Mouse (Mus musculus) myocyte (in vitro differentiated cells): ENCODE measurements around the gene Phka2. TPM values are rescaled to one million over a fixed set of nuclear protein-coding genes. Genes with fewer than 3 reads are reported as not detected.

Experiments used
- H3K27me3 ChIP-seq: one replicate; pipeline ENCODE4 v1.6.1; 2011; ENCODE audit not compliant: control insufficient read depth, insufficient read depth, insufficient read length
- H3K36me3 ChIP-seq: one replicate; pipeline ENCODE4 v1.6.1; 2011; ENCODE audit not compliant: control insufficient read depth, insufficient read depth
- H3K4me2 ChIP-seq: one replicate; pipeline ENCODE4 v1.6.1; 2011; ENCODE audit warnings: low read depth, control low read depth
- H3K4me3 ChIP-seq: one replicate; pipeline ENCODE4 v1.5.1; 2011; ENCODE audit warnings: mild to moderate bottlenecking, control low read depth, moderate library complexity
- H3K79me2 ChIP-seq: one replicate; pipeline ENCODE4 v1.6.1; 2011; ENCODE audit not compliant: control insufficient read depth, insufficient read depth
- H3ac ChIP-seq: one replicate; pipeline ENCODE4 v1.6.1; 2011; ENCODE audit not compliant: control insufficient read depth, insufficient read length
- CEBPB ChIP-seq: IDR thresholded peaks from 2 replicates; pipeline ENCODE4 v1.6.1; 2011; ENCODE audit warnings: mild to moderate bottlenecking, moderate library complexity; ENCODE audit not compliant: poor library complexity, insufficient read depth, severe bottlenecking
- E2F4 ChIP-seq: IDR thresholded peaks from one replicate; pipeline ENCODE4 v1.6.1; 2011; ENCODE audit warnings: mild to moderate bottlenecking, control low read depth, moderate library complexity; ENCODE audit not compliant: insufficient read depth
- MAX ChIP-seq: IDR thresholded peaks from one replicate; pipeline ENCODE4 v1.6.1; 2011; ENCODE audit warnings: low read depth, mild to moderate bottlenecking, control low read depth
- MYOD1 ChIP-seq, 3 experiments: IDR thresholded peaks; one replicate each; pipeline ENCODE4 v1.6.1; 2011; ENCODE audit warnings: control low read depth in 2 of 3, low read depth in 2 of 3, mild to moderate bottlenecking in 2 of 3, moderate library complexity in 1 of 3; ENCODE audit not compliant: insufficient read length in 2 of 3, control insufficient read depth in 1 of 3
- MYOG ChIP-seq, 3 experiments: IDR thresholded peaks; one replicate each; pipeline ENCODE4 v1.6.1; 2011; ENCODE audit warnings: control low read depth in 2 of 3, low read depth in 2 of 3, mild to moderate bottlenecking in 2 of 3; ENCODE audit not compliant: insufficient read length in 2 of 3, control insufficient read depth in 1 of 3, insufficient read depth in 1 of 3
- POLR2A ChIP-seq: IDR thresholded peaks from one replicate; pipeline ENCODE4 v1.6.1; 2011; ENCODE audit warnings: low read depth, mild to moderate bottlenecking, control low read depth, moderate library complexity; ENCODE audit not compliant: insufficient read length
- POLR2AphosphoS2 ChIP-seq: IDR thresholded peaks from one replicate; pipeline ENCODE4 v1.6.1; 2011; ENCODE audit warnings: low read depth, control low read depth; ENCODE audit not compliant: insufficient read length
- REST ChIP-seq: IDR thresholded peaks from one replicate; pipeline ENCODE4 v1.6.1; 2011; ENCODE audit warnings: mild to moderate bottlenecking, control low read depth, moderate library complexity; ENCODE audit not compliant: insufficient read depth, insufficient read length
- SRF ChIP-seq: IDR thresholded peaks from one replicate; pipeline ENCODE4 v1.6.1; 2011; ENCODE audit warnings: low read depth; ENCODE audit not compliant: control insufficient read depth, insufficient read length
- TCF12 ChIP-seq: IDR thresholded peaks from one replicate; pipeline ENCODE4 v1.6.1; 2011; ENCODE audit warnings: mild to moderate bottlenecking, control low read depth; ENCODE audit not compliant: poor library complexity, insufficient read depth, severe bottlenecking
- TCF3 ChIP-seq: IDR thresholded peaks from one replicate; pipeline ENCODE4 v1.6.1; 2011; ENCODE audit warnings: low read depth, control low read depth; ENCODE audit not compliant: insufficient read length
- USF1 ChIP-seq: IDR thresholded peaks from one replicate; pipeline ENCODE4 v1.6.1; 2011; ENCODE audit warnings: low read depth, mild to moderate bottlenecking, control low read depth, moderate library complexity
- polyA plus RNA-seq: library from polyadenylated mRNA; unstranded; fragments of >200 nt; fragmentation: generic; extraction: Trizol; gene quantifications from one replicate; pipeline ENCODE4 v1.2.1, GENCODE M21; 2012; ENCODE audit warnings: missing spikeins

Gene Phka2
- polyA plus RNA-seq, 1 experiment, result 12.1 TPM

GRCm38 (mm10) chrX:160583589-160583988 lies 81.6 kb downstream of the Phka2 start:
- no peak overlapping the region for H3K4me3 ChIP-seq
- no peaks in the 10 kb centered on the region for H3K36me3 ChIP-seq
- no peaks in the 10 kb centered on the region for H3K79me2 ChIP-seq
- no peaks in the 10 kb centered on the region for H3K27me3 ChIP-seq
- H3K4me2 ChIP-seq, result no peak overlapping the region
- TF ChIP-seq POLR2AphosphoS2, result no peak
- TF ChIP-seq USF1, result no peak
- no peak for TF ChIP-seq TCF12
- TF ChIP-seq REST, result no peak
- no peak for TF ChIP-seq CEBPB
- TF ChIP-seq TCF3, result no peak
- TF ChIP-seq E2F4, result no peak
- TF ChIP-seq POLR2A, result no peak
- no peak for TF ChIP-seq MYOD1 (IDR thresholded peaks at IDR 0.05; ENCODE audit: control insufficient read depth in 1 of 3, insufficient read length in 2 of 3, low read depth in 2 of 3)
- TF ChIP-seq MAX, result no peak
- TF ChIP-seq SRF, result no peak
- no peak for TF ChIP-seq MYOG (IDR thresholded peaks at IDR 0.05; ENCODE audit: control insufficient read depth in 1 of 3, insufficient read depth in 1 of 3, insufficient read length in 2 of 3, low read depth in 2 of 3)
- H3ac ChIP-seq, result no peak overlapping the region

GRCm38 (mm10) chrX:160584148-160584838 lies 82.3 kb downstream of the Phka2 start:
- Histone ChIP-seq H3K27me3 (no peaks in the 10 kb centered on the region), H3ac (no peak overlapping the region), H3K36me3 (no peaks in the 10 kb centered on the region), H3K79me2 (no peaks in the 10 kb centered on the region), H3K4me3 (no peak overlapping the region), H3K4me2 (no peak overlapping the region)
- TF ChIP-seq MYOD1 (IDR thresholded peaks at IDR 0.05; ENCODE audit: control insufficient read depth in 1 of 3, insufficient read length in 2 of 3, low read depth in 2 of 3) (peak in 2 of 3 experiments; percentile 54 to 57), MYOG (IDR thresholded peaks at IDR 0.05; ENCODE audit: control insufficient read depth in 1 of 3, insufficient read depth in 1 of 3, insufficient read length in 2 of 3, low read depth in 2 of 3) (peak in 1 of 3 experiments; percentile 26), TCF12 (no peak)

GRCm38 (mm10) chrX:160585110-160585509 lies 83.1 kb downstream of the Phka2 start:
- no peak for TF ChIP-seq POLR2A
- TF ChIP-seq USF1, result no peak
- TF ChIP-seq SRF, result no peak
- no peak for TF ChIP-seq TCF12
- no peak for TF ChIP-seq REST
- TF ChIP-seq MYOG (IDR thresholded peaks at IDR 0.05; ENCODE audit: control insufficient read depth in 1 of 3, insufficient read depth in 1 of 3, insufficient read length in 2 of 3, low read depth in 2 of 3), result no peak
- TF ChIP-seq MYOD1 (IDR thresholded peaks at IDR 0.05; ENCODE audit: control insufficient read depth in 1 of 3, insufficient read length in 2 of 3, low read depth in 2 of 3), result no peak
- no peak for TF ChIP-seq MAX
- TF ChIP-seq E2F4, result no peak
- TF ChIP-seq POLR2AphosphoS2, result no peak

GRCm38 (mm10) chrX:160588523-160588922 lies 86.6 kb downstream of the Phka2 start:
- H3ac ChIP-seq, result no peak overlapping the region
- no peaks in the 10 kb centered on the region for H3K36me3 ChIP-seq
- H3K4me2 ChIP-seq, result no peak overlapping the region
- H3K27me3 ChIP-seq, result no peaks in the 10 kb centered on the region
- H3K4me3 ChIP-seq, result no peak overlapping the region
- no peak for TF ChIP-seq MYOD1 (IDR thresholded peaks at IDR 0.05; ENCODE audit: control insufficient read depth in 1 of 3, insufficient read length in 2 of 3, low read depth in 2 of 3)
- TF ChIP-seq MAX, result no peak
- TF ChIP-seq SRF, result no peak
- TF ChIP-seq E2F4, result no peak
- no peak for TF ChIP-seq POLR2A
- TF ChIP-seq TCF3, result no peak
- TF ChIP-seq TCF12, result no peak
- no peak for TF ChIP-seq POLR2AphosphoS2
- TF ChIP-seq USF1, result no peak
- no peak for TF ChIP-seq REST
- TF ChIP-seq MYOG (IDR thresholded peaks at IDR 0.05; ENCODE audit: control insufficient read depth in 1 of 3, insufficient read depth in 1 of 3, insufficient read length in 2 of 3, low read depth in 2 of 3), result no peak
- TF ChIP-seq CEBPB, result no peak
- no peaks in the 10 kb centered on the region for H3K79me2 ChIP-seq

More at GRCm38 (mm10) chrX:160585110-160585509, 83.1 kb downstream of the Phka2 start:
- Histone ChIP-seq H3K27me3 (no peaks in the 10 kb centered on the region), H3K4me2 (no peak overlapping the region), H3K79me2 (no peaks in the 10 kb centered on the region), H3K4me3 (no peak overlapping the region), H3K36me3 (no peaks in the 10 kb centered on the region), H3ac (no peak overlapping the region)

- H3K36me3 ChIP-seq, result no peaks in the 10 kb centered on the region
- no peak overlapping the region for H3K4me2 ChIP-seq
- no peaks in the 10 kb centered on the region for H3K79me2 ChIP-seq
- H3ac ChIP-seq, result no peak overlapping the region
- TF ChIP-seq CEBPB (no peak), TCF3 (peak; percentile 38), MYOD1 (IDR thresholded peaks at IDR 0.05; ENCODE audit: control insufficient read depth in 1 of 3, insufficient read length in 2 of 3, low read depth in 2 of 3) (peak in 2 of 3 experiments; percentile 62 to 78), MYOG (IDR thresholded peaks at IDR 0.05; ENCODE audit: control insufficient read depth in 1 of 3, insufficient read depth in 1 of 3, insufficient read length in 2 of 3, low read depth in 2 of 3) (peak in 2 of 3 experiments; percentile 53 to 77), USF1 (no peak), MAX (no peak)
- no peaks in the 10 kb centered on the region for H3K27me3 ChIP-seq
- H3K4me3 ChIP-seq, result no peak overlapping the region
Observed at GRCm38 (mm10) chrX:160590147-160590546, 88.2 kb downstream of the Phka2 start.
